Mouse (Mus musculus): ENCODE measurements around the gene Nme4. TPM values are rescaled to one million over a fixed set of nuclear protein-coding genes. Genes with fewer than 3 reads are reported as not detected.
"Not testable (repeated sequence)": the region's sequence is repeated elsewhere in the genome, so short reads cannot be mapped to it uniquely, and the experiment has no call there.

Gene Nme4
- total and polyA plus RNA-seq, 2 experiments from 2014 or later: 7.7 to 10.2 TPM

DNA sequence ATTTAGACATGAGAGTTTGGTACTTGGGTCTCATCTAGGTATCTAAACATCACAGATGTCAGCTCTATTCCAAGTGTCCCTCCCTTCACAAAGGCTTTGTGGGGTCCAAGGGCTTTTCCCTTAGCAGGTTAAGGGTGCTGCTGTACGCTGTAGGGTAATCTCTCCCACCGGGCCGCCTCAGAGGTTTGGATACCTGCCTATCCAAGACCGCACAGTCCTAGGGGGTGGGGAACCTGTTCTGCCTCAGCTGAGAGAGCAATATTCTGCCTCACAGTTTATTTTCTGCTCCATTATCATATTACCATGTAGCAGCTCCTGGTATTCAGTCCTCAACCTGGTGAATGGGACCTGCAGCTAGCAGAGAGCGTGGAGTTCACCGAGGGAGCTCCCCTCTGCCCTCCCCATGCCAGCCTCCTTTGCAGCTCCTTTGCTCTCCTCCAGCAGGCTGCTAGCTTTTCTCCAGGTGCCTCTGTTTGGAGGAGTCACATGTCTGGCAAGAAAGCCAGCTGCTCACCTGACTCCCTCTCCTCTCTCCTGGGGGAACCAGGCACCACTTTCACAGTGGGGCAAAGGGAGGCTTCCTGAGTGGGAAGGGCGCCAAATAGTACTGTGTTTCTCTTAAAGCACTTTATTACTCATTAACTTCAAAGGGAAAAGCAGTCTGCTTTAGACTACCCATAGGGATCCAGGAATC is 19.9 kb upstream of the Nme4 start:
- Histone ChIP-seq H3K9me3 (ENCODE audit: low read length) (no peaks in the 10 kb centered on the region), H3K9ac (replicated peaks; ENCODE audit: low read length, poor library complexity, severe bottlenecking) (no peak overlapping the region), H3K27me3 (ENCODE audit: insufficient read depth, low read length) (peaks cover 34% of the 10 kb centered on the region; the same call in 1 of the 2 replicates), H3K4me1 (ENCODE audit: insufficient read depth, low read length) (0 out of 2 replicates have a peak, but pooled peaks cover 3% of the 10 kb centered on the region), H3K27ac (ENCODE audit: low read depth, low read length) (no peak overlapping the region), H3K36me3 (ENCODE audit: insufficient read depth, low read length) (no peaks in the 10 kb centered on the region), H3K4me2 (ENCODE audit: low read depth, low read length, poor library complexity, severe bottlenecking) (no peak overlapping the region), H3K4me3 (ENCODE audit: low read depth, low read length) (no peak overlapping the region)
- 85% methylated on average over 7 of the region's 7 CpGs for WGBS
- TF ChIP-seq CTCF (IDR thresholded peaks at IDR 0.05): no peak
- DNase-seq (ENCODE audit: low spot score) (no peak), ATAC-seq (ENCODE audit: low FRiP score) (no peak)

DNA sequence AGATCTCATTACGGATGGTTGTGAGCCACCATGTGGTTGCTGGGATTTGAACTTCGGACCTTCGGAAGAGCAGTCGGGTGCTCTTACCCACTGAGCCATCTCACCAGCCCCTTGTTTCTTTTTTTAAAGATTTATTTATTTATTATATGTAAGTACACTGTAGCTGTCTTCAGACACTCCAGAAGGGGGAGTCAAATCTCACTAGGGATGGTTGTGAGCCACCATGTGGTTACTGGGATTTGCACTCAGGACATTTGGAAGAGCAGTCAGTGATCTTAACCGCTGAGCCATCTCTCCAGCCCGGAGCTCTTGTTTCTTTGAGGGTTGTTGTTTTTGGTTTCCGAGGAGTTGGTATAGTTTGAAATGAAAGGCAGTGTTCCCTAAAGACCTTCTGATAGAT is 19.1 kb upstream of the Nme4 start:
- 63% methylated on average over 7 of the region's 7 CpGs for WGBS
- not testable (repeated sequence) for H3K4me2 ChIP-seq (ENCODE audit: low read depth, low read length, poor library complexity, severe bottlenecking)
- peaks cover 34% of the 10 kb centered on the region; the same call in 1 of the 2 replicates for H3K27me3 ChIP-seq (ENCODE audit: insufficient read depth, low read length)

DNA sequence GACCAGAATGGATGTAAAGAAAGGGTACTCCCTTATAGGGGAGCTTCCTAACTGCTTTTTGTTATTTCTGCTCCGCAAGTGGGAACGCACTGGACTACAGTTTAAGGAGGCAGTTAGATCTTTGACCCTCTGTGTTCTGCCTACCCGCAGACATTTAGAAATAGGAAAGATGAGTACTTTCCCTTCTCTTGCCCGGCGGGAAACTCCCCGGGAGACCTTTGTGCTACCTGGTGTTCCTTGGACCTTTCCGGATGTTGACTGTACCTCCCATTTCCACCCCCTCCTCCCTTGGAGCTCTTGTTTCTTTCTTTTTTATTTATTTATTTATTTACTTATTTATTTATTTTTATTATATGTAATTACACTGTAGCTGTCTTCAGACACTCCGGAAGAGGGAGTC is 18.7 kb upstream of the Nme4 start:
- H3K4me2 ChIP-seq (ENCODE audit: low read depth, low read length, poor library complexity, severe bottlenecking): peak overlapping the region; percentile 93
- 11% methylated on average over 8 of the region's 8 CpGs for WGBS
- H3K4me1 ChIP-seq (ENCODE audit: insufficient read depth, low read length): no peaks in the 10 kb centered on the region
- no peak for DNase-seq (ENCODE audit: low spot score)
- no peak overlapping the region for H3K27ac ChIP-seq (ENCODE audit: low read depth, low read length)
- ATAC-seq (ENCODE audit: low FRiP score): no peak
- peak overlapping the region; percentile 88 for H3K9ac ChIP-seq (replicated peaks; ENCODE audit: low read length, poor library complexity, severe bottlenecking)
- H3K36me3 ChIP-seq (ENCODE audit: insufficient read depth, low read length): no peaks in the 10 kb centered on the region
- H3K4me3 ChIP-seq (ENCODE audit: low read depth, low read length): peak overlapping the region; percentile 74
- TF ChIP-seq CTCF (IDR thresholded peaks at IDR 0.05): no peak
- H3K27me3 ChIP-seq (ENCODE audit: insufficient read depth, low read length): peaks cover 34% of the 10 kb centered on the region; the same call in 1 of the 2 replicates
- H3K9me3 ChIP-seq (ENCODE audit: low read length): no peaks in the 10 kb centered on the region

More for the DNA sequence above, 19.1 kb upstream of the Nme4 start:
- not testable (repeated sequence) for H3K9me3 ChIP-seq (ENCODE audit: low read length); H3K9ac ChIP-seq (replicated peaks; ENCODE audit: low read length, poor library complexity, severe bottlenecking); H3K36me3 ChIP-seq (ENCODE audit: insufficient read depth, low read length); ATAC-seq (ENCODE audit: low FRiP score); DNase-seq (ENCODE audit: low spot score); H3K4me3 ChIP-seq (ENCODE audit: low read depth, low read length); H3K27ac ChIP-seq (ENCODE audit: low read depth, low read length); H3K4me1 ChIP-seq (ENCODE audit: insufficient read depth, low read length)
- 0 out of 2 replicates have a peak, but pooled peaks have one; percentile 2 for TF ChIP-seq CTCF (IDR thresholded peaks at IDR 0.05)

DNA sequence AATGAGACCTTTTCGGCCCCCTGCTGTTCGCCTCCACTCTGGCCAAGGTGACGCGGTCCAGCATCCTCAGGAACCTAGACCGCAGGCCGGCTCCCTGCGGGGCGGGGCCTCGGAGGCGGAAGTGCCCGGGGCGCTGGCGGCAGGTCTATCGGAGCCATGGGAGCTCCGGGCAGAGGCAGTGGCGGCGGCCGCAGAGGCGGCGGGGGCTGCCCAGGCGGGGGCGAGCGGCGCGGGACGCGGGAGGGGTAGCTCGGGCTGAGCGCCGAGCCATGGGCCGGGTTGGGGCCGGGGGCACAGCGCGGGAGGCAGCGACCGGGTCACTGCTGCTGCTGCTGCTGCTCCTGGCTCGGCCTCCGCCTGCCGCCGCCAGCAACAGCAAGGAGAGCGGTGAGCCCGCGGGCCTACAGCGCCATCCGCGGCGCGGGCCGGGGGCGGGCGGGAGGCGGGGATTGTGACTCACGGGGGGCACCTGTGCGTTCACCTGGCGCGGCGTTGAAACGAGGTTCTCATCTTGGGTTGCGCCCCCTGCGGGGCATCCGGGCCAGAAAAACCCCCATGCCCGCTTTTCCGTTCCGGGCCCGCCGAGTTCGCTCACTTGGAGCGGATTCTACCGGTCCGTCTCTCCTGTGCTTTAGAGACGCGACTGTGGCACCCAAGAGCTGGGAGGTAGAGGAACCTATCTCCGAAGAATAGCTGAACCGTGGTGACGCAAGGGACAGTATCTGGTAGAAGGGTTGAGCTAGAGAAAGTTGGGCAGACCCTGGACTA is 18.0 kb upstream of the Nme4 start, which contains the start of gene Tmem8:
Gene Tmem8 (plus strand): TSS at position 119 of the 768 bp plus-strand sequence.
- peak within 1 kb of the TSS; percentile 93 for H3K4me2 ChIP-seq (ENCODE audit: low read depth, low read length, poor library complexity, severe bottlenecking)
- WGBS: under 1% methylated on average over 56 of the region's 75 CpGs
- peak; percentile 57 for TF ChIP-seq CTCF (IDR thresholded peaks at IDR 0.05)
- peaks cover 34% of the 10 kb centered on the region; the same call in 1 of the 2 replicates for H3K27me3 ChIP-seq (ENCODE audit: insufficient read depth, low read length)
- peak within 1 kb of the TSS; percentile 88 for H3K9ac ChIP-seq (replicated peaks; ENCODE audit: low read length, poor library complexity, severe bottlenecking)
- no peaks in the 10 kb centered on the region for H3K36me3 ChIP-seq (ENCODE audit: insufficient read depth, low read length)
- no peaks in the 10 kb centered on the region for H3K4me1 ChIP-seq (ENCODE audit: insufficient read depth, low read length)
- no peaks in the 10 kb centered on the region for H3K9me3 ChIP-seq (ENCODE audit: low read length)
- ATAC-seq (ENCODE audit: low FRiP score) (peak; percentile 65; the same call in 1 of the 2 replicates), DNase-seq (ENCODE audit: low spot score) (peak; percentile 72)
- peak within 1 kb of the TSS; percentile 74 for H3K4me3 ChIP-seq (ENCODE audit: low read depth, low read length)
- peak within 1 kb of the TSS; percentile 51 for H3K27ac ChIP-seq (ENCODE audit: low read depth, low read length)

DNA sequence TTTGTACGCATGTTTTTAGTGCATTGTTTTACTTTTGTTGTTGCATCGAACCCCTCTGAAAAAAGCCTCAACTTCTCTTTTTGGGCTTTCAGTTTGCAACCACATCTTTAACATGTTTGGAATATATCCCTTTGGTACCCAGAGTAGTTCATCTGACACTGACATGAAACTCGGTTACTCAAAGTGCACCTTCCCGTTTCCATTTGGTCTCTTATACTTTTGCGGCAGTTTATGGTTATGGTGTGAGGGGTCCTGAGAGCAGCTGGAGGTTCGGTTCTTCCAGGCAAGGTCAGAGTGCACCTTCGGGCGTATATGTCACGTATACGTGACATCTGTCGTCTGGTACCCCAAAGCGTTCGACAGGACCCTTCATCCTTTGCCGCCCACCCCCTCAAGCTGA is 17.3 kb upstream of the Nme4 start:
- peak overlapping the region; percentile 93 for H3K4me2 ChIP-seq (ENCODE audit: low read depth, low read length, poor library complexity, severe bottlenecking)
- peak overlapping the region; percentile 74 for H3K4me3 ChIP-seq (ENCODE audit: low read depth, low read length)
- TF ChIP-seq CTCF (IDR thresholded peaks at IDR 0.05): no peak
- H3K27ac ChIP-seq (ENCODE audit: low read depth, low read length): no peak overlapping the region
- 18% methylated on average over 14 of the region's 14 CpGs for WGBS
- no peaks in the 10 kb centered on the region for H3K9me3 ChIP-seq (ENCODE audit: low read length)
- H3K4me1 ChIP-seq (ENCODE audit: insufficient read depth, low read length): no peaks in the 10 kb centered on the region
- peaks cover 28% of the 10 kb centered on the region; the same call in 1 of the 2 replicates for H3K27me3 ChIP-seq (ENCODE audit: insufficient read depth, low read length)
- peak overlapping the region; percentile 88 for H3K9ac ChIP-seq (replicated peaks; ENCODE audit: low read length, poor library complexity, severe bottlenecking)
- H3K36me3 ChIP-seq (ENCODE audit: insufficient read depth, low read length): no peaks in the 10 kb centered on the region
- no peak for ATAC-seq (ENCODE audit: low FRiP score)
- DNase-seq (ENCODE audit: low spot score): no peak
